Mouse (Mus musculus) hematopoietic stem cell, adult 5-6 weeks (primary cell): ENCODE data around the gene Ankdd1a. TPM values are rescaled to one million over a fixed set of nuclear protein-coding genes. Genes with fewer than 3 reads are reported as not detected.

Experiments used
- ATAC-seq, 2 experiments: fragments of 125-278 bp in 1 of 2; replicated peaks in 1 of 2; 2 replicates each; pipeline ENCODE4 v1.8.0; 2016 to 2017; ENCODE audit warnings: inconsistent platforms in 2 of 2, mild to moderate bottlenecking in 2 of 2, moderate number of reproducible peaks in 2 of 2, low read depth in 1 of 2, moderate TSS enrichment in 1 of 2; ENCODE audit not compliant: low FRiP score in 2 of 2, poor library complexity in 2 of 2, severe bottlenecking in 2 of 2, insufficient read depth in 1 of 2, low TSS enrichment in 1 of 2
- total RNA-seq: library from RNA; stranded (forward); fragments of 172-1452, 232-1000 nt; gene quantifications from 2 replicates; pipeline ENCODE4 v1.2.3, GENCODE M21; 2017

Gene Ankdd1a
- total RNA-seq, 1 experiment from 2014 or later = not detected

DNA sequence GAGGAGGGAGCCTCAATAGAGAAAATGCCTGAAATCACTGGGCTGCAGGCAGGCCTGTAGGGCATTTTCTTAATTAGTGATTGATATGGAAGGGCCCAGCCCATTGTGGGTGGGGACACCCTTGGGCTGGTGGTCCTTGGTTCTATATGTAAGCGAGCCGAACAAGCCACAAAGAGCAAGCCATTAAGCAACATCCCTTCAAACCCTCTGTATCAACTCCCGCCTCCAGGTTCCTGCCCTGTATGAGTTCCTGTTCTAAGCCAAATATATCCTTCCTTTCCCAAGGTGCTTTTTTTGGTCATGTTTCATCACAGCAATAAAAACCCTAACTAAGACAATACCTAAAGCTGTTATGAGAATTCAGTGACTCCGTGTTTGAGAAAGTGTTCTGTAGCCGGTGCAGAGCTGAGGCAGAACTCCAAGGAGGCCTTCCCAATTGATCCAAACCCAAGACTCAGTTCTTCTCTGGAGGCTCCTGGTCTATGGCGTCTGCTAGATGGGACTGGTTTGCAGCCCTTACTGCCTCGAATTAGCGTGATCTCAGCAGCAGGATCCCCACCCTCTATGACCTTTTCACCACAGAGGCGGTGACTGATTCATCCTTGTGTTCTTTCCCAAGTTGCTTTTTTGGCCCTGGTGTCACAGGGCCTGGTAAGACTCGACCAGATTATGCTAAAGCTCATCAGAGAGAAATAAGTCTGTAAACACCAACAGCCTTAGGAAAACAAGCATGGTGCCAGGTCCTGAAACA, 5.6 kb upstream of the Ankdd1a start:
- ATAC-seq = no peak

DNA sequence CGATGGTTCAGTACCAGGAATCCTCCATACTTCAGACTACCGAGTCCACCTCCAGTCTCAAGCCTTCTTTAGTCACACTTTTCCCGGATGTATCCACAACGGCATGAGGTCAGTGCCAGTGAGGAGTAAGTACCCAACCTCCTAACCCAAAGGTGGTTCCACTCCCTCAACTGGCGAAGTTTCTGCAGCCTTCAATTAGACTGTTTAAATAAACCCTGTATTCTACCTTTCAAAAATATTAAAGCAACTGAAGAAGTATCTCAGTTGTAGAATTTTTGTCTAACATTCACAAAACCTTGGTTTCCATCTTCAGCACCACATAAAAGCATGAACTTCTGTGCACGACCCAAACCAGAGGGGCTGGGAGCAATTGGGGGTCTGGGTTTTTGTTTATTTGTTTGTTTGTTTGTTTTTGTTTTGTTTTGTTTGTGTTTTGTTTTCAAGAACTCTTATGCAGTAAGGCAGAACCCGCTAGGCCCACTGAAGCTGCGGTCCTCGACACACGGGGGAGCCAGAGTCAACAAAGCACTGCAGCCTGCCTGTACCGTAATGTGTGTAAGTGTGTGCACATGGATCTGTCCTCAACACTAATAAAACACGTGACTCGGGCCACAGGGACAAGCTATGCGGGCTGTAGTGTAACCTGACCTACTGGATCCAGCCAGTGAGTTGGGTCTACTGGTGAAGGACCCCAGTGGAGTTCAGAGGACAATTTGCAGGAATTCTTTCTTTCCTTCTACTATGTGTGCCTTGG, 3.8 kb upstream of the Ankdd1a start:
- ATAC-seq = peak; percentile 89 to 92

GRCm38 (mm10) chr9:65520505-65520876, 498 bp upstream of the Ankdd1a start:
- no peak for ATAC-seq

GRCm38 (mm10) chr9:65514851-65515261, 5.1 kb downstream of the Ankdd1a start:
- no peak for ATAC-seq

GRCm38 (mm10) chr9:65514431-65514830, 5.6 kb downstream of the Ankdd1a start:
- no peak for ATAC-seq

DNA sequence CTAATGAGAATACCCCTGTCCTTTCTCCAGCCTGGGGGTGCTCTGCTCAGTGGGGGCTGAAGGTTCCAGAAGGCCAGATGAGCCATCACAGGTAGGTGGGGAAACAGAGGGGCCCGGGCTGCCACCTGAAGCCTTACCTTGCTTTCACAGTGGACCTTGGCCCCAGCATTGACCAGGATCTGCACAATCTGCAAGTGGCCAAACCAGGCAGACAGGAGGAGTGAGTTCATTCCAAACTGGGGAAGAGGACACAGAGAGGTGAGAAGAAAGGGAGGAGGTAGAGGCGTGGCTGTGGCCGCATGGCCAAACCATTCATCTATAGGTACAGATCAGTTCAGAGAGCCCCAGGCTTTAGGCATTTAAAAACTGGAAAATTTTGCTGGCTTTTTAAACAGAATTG, 7.5 kb downstream of the Ankdd1a start:
- no peak for ATAC-seq

DNA sequence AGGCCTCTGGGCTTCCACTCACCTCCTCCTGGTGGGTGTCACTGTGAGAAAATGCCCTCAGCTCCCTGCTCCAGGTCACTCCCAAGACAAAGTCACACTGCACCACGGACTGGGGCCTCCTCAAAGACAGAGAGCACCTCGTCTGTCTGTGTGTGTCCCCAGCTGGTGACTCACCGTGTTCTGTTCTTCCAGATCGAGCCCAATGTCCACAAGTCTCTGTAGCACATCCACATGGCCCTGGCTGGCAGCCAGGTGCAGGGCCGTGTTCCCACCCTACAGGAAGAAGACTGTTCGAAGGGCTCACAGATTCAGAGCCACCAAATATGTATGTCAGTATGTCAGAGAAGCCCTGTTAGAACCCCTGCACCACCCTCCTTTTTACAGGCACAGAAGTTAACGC, 11.5 kb downstream of the Ankdd1a start:
- no peak for ATAC-seq

GRCm38 (mm10) chr9:65502721-65503505, 17.1 kb downstream of the Ankdd1a start:
- ATAC-seq = no peak

DNA sequence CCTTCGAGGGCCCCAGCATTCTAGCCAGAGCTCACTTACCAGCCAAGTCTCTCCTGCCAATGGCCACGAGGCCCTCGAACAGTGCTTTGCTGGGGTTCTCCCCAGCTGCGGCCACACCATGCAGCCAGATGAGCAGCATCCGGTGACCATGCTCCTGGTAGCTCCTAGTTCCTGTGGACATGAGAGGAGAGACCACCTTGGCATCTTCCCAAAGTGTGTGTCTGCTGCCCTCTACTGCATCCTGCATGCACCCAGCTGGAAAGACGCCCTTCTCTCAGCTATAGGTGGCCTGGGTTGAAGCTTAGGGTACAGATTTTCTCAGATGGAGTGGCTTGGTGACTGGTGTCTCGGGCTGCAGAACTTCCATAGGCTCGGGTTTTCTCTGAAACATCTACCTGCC, 17.8 kb downstream of the Ankdd1a start:
- no peak for ATAC-seq

DNA sequence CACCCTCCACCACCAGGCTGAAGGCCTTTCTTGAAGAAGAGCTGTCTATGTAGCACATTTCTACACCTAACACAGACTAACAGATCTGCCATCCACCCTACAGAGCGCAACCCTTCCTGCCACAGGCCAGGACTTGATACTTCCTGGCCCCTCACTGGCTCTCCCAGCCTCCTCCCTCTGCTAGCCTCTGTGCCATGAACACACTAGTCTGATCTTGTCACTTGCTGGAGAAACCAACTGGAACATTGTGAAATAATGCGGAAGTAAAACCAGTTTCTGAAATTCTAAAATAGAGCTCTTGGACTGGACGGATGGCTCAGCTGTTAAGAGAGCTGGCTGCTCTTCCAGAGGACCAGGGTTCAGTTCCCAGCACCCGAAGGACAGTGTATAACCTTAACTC, 27.1 kb downstream of the Ankdd1a start:
- ATAC-seq = 0 out of 4 replicates have a peak, but pooled peaks of 1 of the 2 experiments have one; percentile 36

- ATAC-seq = no peak
Observed at GRCm38 (mm10) chr9:65492351-65492750, 27.6 kb downstream of the Ankdd1a start.

- ATAC-seq = no peak
Observed at GRCm38 (mm10) chr9:65491476-65491875, 28.5 kb downstream of the Ankdd1a start.

- no peak for ATAC-seq
Observed at GRCm38 (mm10) chr9:65480071-65480470, 39.9 kb downstream of the Ankdd1a start.

GRCm38 (mm10) chr9:65479158-65479557, 40.8 kb downstream of the Ankdd1a start:
- ATAC-seq = no peak

- ATAC-seq = no peak
Observed at GRCm38 (mm10) chr9:65472769-65473168, 47.2 kb downstream of the Ankdd1a start.

- no peak for ATAC-seq
Observed at GRCm38 (mm10) chr9:65467686-65468085, 52.3 kb downstream of the Ankdd1a start.

GRCm38 (mm10) chr9:65465241-65465640, 54.8 kb downstream of the Ankdd1a start:
- no peak for ATAC-seq

DNA sequence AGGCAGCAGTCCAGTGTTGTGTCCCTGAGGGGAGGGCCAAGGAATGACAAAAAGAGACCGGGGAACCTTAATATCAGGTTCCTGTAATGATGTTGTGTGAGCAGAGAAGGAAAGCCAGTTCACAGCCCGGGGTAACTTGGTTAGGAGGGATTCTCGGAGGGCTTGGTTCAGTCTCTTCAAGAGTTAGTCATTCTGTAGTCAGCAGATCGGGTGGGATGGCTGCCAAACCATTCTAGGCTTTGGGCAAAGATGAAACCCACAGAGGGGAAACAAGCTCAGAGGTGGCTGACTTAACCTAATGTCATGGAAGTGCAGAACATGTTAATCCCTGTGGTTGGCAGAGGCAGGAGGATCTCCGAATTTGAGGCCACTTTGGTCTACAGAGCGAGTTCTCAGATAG, 55.8 kb downstream of the Ankdd1a start:
- ATAC-seq = no peak
